Mouse (Mus musculus) ovary, postnatal 36 days (tissue): ENCODE results near the gene Plekhb2.

Experiments
- DNase-seq: peaks from one replicate; pipeline ENCODE4 v3.0.0; 2022; ENCODE audit warnings: low spot score, mixed read lengths

The Plekhb2 gene

DNA sequence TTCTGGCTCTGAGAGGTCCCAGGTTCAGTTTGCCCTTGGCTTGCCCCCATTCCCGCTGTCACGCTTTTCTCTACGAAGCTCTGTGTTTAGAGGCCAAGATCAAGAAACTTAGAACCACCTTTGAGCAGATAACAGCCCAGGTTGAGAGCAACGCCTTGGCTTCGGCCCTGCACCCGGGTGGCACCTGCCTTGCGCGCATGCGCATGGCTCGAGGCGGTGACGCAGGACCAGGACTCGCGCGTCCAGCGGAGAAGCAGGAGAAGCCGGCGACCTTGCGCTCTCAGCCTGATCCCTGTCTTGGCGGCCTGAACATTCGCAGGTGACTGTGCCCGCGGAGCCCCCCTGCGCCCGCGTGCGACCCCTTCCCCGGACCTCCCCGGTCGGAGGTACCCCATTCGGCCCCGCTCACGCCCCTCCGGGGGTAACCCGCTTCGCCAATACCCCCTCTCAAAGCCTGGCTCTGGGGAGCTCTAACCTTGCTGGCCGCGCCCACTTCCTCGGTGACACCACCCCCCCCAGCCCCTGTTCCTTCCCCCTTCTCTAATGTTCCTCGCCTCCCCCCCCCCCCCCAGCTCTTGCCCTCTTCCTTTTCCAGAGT lies at the start of gene Plekhb2:
Gene Plekhb2, plus strand, starts transcription at position 232 of the 598 bp plus-strand sequence.
- peak; percentile 87 for DNase-seq

DNA sequence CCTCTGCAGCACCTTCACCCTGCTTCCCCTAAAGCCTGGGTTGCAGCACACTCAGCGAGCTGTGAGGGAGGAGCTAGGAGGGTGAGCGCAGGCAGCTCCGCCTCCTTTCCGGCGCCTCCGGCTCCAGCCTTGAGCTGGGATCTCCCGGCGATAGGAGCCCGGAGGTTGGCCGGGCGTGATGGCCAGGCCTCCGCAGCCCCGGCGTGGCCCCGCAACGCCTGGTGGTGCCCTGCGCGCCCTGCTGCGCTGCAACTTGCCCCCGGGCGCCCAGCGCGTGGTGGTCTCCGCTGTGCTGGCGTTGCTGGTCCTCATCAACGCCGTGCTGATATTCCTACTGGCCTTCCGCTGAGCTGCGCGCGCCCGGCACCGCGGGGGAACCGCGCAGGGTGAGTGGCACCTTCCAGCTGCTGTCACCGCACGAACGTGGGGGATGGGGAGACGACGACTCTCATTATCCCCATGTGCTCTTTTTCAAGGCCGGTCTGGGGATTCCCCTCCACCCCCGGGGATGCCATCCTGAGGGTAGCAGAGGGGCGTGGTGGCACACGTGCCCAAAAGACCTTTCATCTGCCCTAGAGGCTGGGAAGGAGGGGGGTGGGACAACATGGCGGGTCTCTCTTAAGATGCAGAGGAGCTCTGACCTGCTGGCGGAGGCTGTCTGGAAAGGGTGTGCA lies 48.0 kb upstream of the Plekhb2 start:
- DNase-seq: peak; percentile 76

DNA sequence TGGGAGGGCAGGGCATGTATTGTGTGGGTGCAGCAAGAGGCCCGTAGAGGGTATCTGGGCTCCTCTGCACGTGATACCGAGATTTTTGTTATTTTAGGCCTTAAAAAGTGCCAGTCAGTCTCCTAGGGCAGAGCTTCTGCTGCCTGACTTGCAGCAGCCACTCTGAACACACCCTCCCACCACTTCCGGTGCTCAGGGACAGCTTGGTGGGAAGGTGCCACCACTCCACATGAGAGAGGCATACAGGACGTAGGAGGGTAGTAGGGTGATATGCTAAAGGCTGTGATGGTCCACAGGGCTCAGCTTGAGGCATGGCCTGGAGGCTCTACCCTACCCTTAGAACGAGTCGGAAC lies 47.5 kb upstream of the Plekhb2 start:
- DNase-seq: no peak

DNA sequence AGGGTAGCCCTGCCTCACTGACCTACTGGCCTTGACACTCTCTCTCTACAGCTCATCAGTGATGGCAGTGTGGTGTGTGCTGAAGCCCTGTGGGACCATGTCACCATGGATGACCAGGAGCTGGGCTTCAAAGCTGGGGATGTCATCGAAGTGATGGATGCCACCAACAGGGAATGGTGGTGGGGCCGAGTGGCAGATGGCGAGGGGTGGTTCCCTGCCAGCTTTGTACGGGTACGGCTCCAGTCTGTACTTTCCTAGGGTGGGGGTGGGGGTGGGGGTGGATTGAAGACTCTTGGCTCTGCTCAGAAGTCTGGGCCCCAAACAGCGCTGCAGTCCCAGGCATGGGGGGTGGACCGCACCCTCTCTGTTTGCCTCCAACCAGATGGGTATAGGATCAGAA lies 44.9 kb upstream of the Plekhb2 start:
- no peak for DNase-seq

DNA sequence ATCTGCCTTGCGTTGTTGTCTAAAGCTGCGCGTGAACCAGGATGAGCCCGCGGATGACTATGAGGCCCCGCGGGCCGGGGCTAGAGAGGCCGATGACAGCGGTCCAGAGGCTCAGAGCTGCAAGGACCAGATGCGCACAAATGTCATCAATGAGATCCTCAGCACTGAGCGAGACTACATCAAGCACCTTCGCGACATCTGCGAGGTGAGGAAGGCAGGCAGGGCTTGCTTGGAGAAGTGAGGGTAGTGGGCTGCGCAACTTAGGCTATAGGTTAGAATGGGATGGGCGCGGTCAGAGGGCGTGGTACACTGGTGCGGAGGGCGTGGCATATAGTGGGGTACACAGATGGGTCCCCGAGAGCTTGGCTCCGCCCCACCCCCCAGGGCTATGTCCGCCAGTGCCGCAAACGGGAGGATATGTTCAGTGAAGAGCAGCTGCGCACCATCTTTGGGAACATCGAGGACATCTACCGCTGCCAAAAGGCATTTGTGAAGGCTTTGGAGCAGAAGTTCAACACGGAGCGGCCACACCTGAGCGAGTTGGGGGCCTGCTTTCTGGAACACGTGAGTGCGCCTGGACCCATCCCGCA lies 43.8 kb upstream of the Plekhb2 start:
- DNase-seq: no peak

DNA sequence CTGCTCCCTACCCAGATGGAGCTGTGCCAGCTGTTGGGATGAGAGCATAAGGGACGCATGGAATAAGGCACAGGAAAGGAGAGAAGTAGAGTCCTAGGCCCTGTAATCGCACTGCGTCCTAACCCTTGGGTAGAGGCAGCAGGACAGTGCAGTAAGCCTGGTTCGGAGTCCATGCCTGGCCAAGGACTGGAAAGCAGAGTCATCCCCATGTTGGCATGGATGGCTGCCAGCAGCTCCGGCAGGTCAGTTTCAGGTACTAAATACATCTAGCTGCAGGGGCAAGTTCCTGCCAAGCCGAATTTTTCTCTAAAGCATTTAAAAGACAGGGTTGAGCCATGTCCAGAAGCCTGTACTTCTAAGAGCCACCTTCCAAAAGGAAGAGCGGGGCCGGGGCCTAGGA lies 41.3 kb upstream of the Plekhb2 start:
- DNase-seq: no peak

DNA sequence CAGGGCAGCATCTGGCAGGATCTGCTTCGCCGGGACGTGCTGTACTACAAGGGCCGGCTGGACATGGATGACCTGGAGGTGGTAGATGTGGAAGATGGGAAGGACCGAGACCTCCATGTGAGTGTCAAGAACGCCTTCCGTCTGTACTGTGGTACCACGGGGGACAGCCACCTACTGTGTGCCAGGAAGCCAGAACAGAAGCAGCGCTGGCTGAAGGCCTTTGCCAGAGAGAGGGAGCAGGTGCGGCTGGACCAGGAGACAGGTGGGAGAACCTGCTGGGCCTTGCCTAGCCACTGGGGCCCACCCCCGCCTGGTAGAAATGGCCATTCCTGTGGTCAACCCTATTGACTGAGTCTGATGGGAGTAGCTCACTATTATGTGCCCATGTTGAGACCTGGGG lies 39.5 kb upstream of the Plekhb2 start:
- DNase-seq: no peak

DNA sequence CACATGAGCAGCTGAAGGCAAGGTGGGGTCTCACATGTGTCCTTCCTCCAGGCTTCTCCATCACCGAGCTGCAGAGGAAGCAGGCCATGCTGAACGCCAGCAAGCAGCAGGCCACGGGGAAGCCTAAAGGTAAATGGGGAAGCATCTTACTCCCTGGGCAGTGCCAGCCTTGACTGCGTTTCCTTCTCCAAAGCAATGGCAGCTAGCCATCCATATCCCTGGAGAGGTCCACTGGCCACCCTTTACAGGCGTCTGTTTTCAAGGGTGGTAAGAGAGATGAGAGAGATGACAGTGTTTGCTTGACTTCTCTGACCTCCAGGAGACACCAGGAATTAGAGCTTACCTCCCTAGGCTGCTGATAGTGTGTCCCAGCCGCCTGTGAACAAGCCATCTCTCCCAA lies 38.7 kb upstream of the Plekhb2 start:
- DNase-seq: no peak

DNA sequence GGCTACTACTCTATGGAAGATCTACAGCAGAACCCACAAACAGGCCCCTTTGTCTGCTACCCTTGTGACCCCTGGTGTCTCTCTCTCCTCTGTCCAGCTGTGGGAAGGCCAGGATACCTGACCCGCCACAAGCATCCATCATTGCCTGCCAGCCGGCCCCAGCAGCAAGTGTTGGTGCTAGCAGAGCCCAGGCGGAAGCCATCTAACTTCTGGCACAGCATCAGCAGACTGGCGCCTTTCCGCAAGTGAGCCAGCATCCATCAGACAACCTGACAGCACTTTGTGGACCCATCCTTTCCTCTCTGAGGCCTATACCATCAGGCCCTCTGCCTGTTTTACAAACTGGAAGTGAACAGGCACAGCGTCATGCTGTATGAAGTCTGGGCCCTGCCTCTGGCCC lies 38.2 kb upstream of the Plekhb2 start:
- DNase-seq: no peak

DNA sequence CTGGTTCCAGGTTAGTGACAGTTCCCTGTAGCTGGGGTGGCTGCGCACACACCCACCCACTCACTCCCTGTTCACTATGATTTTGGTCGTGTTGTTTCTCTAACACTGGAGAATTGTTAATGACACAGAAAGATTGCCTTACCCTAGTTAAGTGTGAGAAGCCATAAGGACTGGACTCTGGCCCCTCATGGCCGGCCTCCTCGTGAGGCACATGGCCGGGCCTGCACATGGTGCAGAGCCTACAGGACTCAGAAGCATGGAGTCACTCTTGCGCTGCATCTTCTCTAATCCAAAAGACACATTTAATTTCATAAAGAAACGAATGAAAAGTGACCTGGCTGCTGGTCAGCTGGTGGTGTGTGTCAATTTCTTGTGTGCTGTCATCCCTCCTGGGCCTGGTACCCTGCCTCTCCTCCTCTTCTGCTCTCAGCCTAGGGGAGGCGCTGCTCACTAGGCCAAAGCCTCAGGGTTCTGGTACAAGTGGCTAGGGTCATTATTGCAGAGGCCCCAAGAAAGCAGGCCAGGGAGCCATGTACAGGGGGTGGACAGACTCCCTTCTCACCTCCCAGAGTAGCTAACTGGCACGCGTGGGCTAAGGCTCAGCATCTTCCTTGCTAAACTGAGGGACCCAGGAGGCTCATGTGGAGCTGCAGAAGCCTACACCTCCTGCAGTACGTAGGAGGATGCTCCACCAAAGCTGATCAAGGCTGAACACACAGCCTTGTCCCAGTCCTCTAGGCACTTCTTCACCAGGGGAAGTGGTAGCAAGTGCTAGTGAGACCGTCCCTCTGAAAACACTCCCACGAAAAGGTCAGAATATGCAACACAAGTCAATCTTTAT lies 37.1 kb upstream of the Plekhb2 start:
- DNase-seq: no peak

DNA sequence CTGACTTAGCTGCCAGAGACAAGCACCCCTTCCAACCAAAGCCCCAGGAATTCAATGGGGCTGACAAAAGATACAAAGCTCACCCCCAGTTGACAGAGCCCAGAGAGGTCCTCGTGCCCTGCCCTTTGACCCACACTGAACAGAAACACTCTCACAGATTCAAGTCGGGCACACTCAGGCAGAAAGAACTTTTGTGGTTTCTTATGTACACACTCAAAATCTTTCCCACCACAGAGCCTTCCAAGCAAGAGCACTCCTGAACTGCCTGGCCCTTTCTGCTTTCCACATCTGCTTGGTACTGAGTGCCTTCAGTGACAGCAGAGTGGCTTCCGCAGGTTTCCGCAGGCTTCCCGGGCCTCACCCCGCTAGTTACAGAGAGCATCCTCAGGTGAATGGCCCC lies 33.9 kb upstream of the Plekhb2 start:
- DNase-seq: no peak

DNA sequence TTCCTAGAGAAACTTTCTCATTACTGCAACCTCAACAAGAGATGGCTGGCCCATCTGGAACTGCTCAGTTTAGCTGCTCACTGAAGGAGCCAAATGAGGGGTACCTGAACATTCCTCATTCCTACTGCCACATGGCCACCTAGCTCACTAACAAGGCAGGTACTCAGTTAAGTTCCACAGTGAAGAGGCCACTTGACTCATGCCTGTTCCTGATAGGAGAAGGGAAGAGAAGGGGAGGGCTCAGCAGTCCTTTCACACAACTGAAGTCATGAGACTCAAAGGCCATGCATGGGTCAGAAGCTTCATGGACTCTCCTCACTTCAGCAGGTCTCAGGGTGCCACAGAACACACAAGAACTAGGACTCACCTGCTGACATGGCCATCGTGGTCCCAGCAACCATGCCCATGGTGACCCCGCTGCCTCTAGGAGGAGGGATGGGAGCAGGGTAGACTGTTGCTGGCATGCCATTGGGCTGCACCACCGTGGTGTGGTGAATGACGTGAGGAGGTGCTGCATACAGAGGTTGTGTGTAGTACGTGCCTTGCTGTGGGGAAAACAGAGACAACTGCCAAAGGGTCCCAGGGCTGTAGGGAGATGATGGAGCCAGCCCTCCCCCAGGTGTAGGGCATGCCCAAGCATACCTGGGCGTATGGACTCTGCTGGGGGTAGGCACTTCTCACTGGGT lies 30.4 kb upstream of the Plekhb2 start:
- DNase-seq: no peak

DNA sequence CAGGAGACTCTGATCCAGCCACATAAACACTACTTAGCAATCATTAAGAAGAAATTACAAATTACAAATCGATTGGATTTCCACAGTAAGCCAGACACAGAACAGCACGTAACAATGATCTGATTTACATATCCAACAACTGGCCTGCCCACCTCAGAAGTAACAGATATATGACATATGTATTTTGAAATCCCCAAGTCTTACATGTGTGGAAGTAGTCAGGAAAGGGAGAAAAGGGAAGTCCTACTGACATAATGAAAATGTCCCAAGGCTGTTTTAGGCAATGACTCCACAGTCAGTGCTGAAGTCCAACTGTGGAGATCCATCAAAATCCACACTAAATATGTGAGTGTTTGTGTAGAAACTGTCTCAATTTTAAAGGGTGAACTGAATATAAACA lies 28.4 kb upstream of the Plekhb2 start:
- no peak for DNase-seq

DNA sequence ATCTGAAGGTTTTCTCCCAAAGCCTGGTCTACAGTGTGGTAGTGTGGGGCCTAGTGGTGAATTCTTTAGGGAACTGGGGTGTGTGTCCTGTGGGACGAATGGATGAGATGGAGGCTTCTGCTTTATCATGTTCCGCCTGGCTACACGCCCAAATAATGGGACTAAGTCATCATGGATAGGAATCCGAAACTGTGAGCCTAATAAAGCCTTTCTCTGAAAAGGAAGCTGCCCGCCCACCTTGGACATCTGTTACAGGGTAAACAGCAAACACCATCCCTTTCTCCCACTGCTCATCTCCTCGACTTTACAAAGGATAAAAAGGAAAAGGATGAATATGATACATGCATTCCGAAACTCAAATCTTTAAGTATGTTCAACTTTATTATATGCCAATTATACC lies 27.8 kb upstream of the Plekhb2 start:
- DNase-seq: no peak

DNA sequence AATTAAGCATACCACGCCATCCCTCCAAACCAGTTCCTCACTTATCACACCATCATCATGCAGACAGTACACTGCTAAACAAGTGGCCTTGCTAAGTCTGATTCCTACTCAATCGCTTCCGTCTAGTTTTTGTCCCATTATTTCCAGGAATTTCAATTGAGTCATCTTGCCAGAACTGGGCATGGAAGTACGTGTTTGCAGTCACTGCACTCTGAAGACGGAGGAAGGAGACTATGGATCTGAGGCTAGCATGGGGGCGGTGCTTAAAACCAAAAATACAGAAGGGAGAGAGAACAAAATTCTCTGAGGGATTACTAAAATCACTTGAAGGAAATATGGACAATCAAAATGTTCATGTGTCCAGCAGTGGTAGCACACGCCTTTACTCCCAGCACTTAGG lies 27.0 kb upstream of the Plekhb2 start:
- DNase-seq: no peak

DNA sequence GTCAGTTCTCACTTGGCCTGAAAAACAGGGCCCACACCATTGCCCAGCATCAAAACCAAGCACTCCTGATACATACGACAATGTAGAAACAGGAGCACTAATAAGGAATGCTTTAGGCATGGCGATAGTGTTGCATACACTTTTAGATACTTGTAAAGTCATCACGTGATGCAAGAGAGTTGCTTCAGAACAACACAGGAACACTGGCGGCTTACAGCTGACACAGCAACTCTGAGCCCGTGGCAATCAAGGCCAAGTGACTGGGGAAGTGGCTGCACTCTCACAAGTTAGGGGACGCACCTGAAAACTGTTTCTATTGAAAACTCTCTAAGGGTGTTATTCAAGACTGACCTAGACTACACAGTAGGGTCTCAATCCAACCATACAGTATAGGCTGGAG lies 26.4 kb upstream of the Plekhb2 start:
- DNase-seq: no peak

DNA sequence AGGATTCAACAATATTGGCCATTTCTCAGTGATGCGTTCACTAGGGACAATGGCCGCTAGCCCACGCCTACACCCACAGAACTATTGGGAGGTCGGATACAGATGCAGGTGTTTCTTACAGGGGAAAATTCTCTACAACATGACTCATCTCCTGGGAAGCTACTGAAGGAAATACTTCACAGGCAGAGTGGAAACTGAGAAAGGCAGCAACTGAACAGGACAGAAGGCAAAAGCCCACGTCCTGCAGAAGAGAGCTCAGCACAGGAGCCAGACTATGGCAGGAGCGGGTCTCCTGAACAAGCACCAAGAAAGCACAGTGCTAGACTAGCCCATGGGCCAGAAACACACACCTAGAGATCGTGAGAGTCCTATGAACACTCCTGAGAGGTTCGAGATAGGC lies 25.6 kb upstream of the Plekhb2 start:
- no peak for DNase-seq

DNA sequence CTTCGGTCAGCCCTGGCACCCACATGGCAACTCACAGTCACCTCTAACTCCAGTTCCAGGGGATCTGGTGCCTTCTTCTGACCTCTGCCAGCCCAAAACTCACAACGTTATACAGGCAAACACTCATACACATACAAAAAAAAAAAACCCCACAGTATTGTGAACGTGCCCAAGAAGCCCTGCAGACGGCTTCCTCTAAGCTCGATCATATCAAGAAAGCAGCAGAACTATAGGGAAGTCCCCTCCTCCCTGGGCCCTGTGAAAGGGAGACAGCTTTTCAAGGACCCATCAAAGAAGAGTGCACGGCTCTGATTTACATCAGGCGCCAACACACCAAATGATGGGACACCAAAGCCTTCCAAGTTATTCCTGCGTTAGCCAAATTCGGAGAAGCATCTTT lies 23.9 kb upstream of the Plekhb2 start:
- no peak for DNase-seq

DNA sequence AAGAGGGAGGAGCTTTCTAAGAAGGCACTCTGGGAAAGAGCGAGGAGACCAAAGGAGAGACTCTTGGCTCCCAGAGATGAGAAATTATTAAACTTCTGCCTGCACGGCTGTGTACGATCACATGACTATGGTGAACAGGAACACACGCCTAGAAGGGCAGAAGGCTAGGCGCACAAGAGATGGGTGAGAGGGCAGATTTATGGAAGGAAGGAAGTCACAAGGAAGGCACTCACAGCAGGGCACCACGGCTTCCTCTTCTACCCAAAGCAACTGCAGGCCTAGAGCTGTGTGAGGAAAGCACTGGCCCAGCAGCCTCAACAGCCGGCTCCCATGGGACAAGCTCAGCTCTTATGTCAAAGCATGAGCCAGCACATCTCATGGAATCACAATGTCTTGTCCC lies 21.9 kb upstream of the Plekhb2 start:
- DNase-seq: no peak

DNA sequence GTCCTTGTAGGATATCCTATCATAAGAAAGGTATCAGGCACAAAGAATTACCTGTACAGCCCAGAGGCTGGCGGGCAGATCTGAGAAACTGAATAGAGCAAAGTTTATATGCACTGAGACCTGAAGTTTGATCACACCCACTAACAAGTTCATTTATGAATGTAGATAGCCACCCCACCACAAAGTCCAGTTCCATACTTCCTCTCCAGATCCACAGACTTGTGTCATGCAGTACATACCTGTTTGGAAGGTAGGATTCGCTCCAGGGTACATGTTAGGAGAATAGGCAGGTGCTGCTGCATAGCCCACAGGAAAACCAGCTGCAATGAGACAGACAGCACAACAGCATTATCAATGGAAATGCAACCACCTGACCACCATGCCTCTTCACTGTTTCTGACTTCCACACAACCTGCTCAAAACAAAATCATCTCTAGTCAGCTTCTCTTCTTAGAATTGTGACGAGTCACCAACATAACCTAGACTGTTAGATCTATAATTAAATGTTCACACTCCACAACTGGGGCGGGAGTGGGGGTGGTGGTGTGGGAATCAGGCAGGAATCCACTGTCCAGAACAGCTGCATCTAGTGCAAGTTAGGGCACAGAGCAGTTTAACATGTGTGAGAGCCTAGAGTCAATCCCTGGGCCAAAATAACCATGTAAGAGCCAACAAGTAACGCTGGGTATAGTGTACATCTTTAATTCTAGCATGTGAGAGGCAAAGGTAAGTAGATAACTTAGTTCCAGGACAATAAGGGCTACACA lies 21.1 kb upstream of the Plekhb2 start:
- no peak for DNase-seq

DNA sequence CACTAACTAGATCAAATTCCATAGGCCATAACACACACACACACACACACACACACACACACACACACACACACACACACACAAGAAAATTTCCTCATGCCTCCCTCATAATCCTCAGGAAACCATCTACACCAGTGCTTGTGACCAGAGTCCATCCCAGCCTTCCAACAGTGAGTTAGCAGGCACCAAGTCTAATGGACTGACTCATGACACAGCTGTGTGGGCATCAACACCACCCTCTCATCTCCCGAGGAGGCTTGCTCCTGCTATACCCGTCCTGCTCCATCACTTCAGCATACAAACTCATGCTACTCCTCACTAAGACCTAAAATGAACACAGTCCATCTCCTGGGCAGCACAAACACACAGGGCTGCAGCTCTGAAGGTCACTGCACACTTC lies 18.8 kb upstream of the Plekhb2 start:
- DNase-seq: no peak

DNA sequence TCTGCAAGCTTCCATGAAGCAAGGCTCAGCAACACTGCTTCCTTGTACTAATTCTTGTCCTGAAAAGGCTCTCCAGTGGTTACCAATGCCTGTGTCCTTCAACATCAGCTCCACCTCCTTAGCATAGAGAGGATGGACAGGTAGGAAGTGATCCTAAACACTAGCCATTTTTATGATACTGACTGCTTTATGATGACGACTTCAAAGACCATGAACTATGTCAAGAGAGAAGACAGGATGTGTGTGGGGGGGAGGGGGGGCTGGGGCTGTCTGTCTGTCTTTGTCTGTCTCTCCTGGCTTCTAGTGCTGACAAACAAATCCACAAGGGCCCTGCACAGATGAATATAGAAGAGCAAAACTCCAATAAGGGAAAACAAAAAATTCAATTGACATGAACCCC lies 18.4 kb upstream of the Plekhb2 start:
- no peak for DNase-seq
